Mouse (Mus musculus): ENCODE data around the gene Svop. TPM values are rescaled to one million over a fixed set of nuclear protein-coding genes. Genes with fewer than 3 reads are reported as not detected.

Gene Svop
- polyA plus RNA-seq, 1 experiment from 2014 or later: 102 TPM

DNA sequence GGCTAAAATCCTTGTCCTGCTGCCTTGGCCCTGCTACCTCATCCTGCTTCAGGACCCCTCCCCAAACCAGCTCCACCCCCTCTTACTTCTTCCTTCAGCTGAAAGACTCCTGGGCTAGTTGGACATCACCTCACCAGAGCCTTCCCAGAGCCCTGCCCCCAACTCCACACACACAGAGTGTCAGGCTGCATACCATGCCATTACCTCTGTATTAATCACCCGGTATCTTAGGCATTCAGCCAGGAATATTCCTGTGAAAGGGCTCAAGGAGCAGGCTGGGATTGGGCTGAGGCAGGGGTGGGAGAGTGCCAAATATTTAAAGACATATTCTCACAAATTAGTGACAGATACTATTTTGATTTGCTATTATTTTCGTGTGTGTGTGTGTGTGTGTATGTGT is 94.9 kb downstream of the Svop start:
- no peaks in the 10 kb centered on the region for H3K9me3 ChIP-seq (ENCODE audit: control insufficient read depth, low read length)
- no peak overlapping the region for H3K4me3 ChIP-seq (replicated peaks; ENCODE audit: low read length)
- H3K27me3 ChIP-seq (replicated peaks; ENCODE audit: control insufficient read depth, insufficient read depth, low read length): no peaks in the 10 kb centered on the region
- no peak overlapping the region for H3K27ac ChIP-seq (ENCODE audit: low read length)
- H3K4me1 ChIP-seq (replicated peaks; ENCODE audit: control insufficient read depth, insufficient read depth, low read length): peaks cover 20% of the 10 kb centered on the region
- no peak overlapping the region for H3K9ac ChIP-seq (replicated peaks; ENCODE audit: low read depth, low read length)
- no peaks in the 10 kb centered on the region for H3K36me3 ChIP-seq (ENCODE audit: control insufficient read depth, insufficient read depth)
- no peak overlapping the region for H3K4me2 ChIP-seq (ENCODE audit: low read length)
- no peak for ATAC-seq
- 40% methylated on average over 2 of the region's 2 CpGs for WGBS

GRCm38 (mm10) chr5:113993487-113994465 is 97.6 kb downstream of the Svop start, which contains the start of gene Ssh1:
Gene Ssh1 (minus strand): TSS chr5:113993894.
- peak; percentile 83 for ATAC-seq
- Histone ChIP-seq H3K27ac (ENCODE audit: low read length) (peak within 1 kb of the TSS; percentile 88), H3K4me1 (replicated peaks; ENCODE audit: control insufficient read depth, insufficient read depth, low read length) (peaks cover 34% of the 10 kb centered on the region), H3K36me3 (ENCODE audit: control insufficient read depth, insufficient read depth) (no peaks in the 10 kb centered on the region), H3K9me3 (ENCODE audit: control insufficient read depth, low read length) (no peaks in the 10 kb centered on the region), H3K4me2 (ENCODE audit: low read length) (peak within 1 kb of the TSS; percentile 78), H3K9ac (replicated peaks; ENCODE audit: low read depth, low read length) (peak within 1 kb of the TSS; percentile 92), H3K27me3 (replicated peaks; ENCODE audit: control insufficient read depth, insufficient read depth, low read length) (no peaks in the 10 kb centered on the region), H3K4me3 (replicated peaks; ENCODE audit: low read length) (peak within 1 kb of the TSS; percentile 80)
- 2% methylated on average over 65 of the region's 83 CpGs for WGBS

GRCm38 (mm10) chr5:113993031-113993486 is 98.3 kb downstream of the Svop start:
- WGBS: under 1% methylated on average over 21 of the region's 22 CpGs
- Histone ChIP-seq H3K27me3 (replicated peaks; ENCODE audit: control insufficient read depth, insufficient read depth, low read length) (no peaks in the 10 kb centered on the region), H3K4me1 (replicated peaks; ENCODE audit: control insufficient read depth, insufficient read depth, low read length) (peaks cover 34% of the 10 kb centered on the region), H3K4me3 (replicated peaks; ENCODE audit: low read length) (peak overlapping the region; percentile 80), H3K27ac (ENCODE audit: low read length) (peak overlapping the region; percentile 88), H3K9me3 (ENCODE audit: control insufficient read depth, low read length) (no peaks in the 10 kb centered on the region), H3K9ac (replicated peaks; ENCODE audit: low read depth, low read length) (peak overlapping the region; percentile 92), H3K4me2 (ENCODE audit: low read length) (peak overlapping the region; percentile 78), H3K36me3 (ENCODE audit: control insufficient read depth, insufficient read depth) (no peaks in the 10 kb centered on the region)
- peak; percentile 79; the same call in 1 of the 2 replicates for ATAC-seq

DNA sequence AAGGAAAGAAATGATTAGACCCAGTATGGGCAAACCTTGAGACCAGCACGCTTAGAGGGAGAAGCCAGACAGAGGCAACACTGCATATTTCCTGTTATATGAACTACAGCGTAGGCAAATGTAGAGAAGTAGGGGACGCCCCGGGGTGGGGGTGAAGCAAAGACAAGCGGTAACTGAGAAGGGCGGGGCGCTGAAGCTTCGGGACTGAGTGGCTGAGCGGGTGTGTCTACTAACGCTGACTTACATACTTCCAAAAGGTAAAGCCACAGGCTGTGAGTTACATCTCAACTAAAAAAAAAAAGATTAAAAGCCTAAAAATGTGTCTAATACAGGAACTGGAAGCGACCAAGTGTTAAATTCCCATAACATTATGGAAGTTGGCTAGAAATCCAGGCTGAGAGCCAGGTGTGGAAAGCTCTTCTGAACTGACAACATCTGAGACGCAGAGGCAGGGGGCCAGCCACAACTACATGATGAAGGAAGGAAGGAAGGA is 99.0 kb downstream of the Svop start:
- WGBS: 32% methylated on average over 12 of the region's 12 CpGs
- peak overlapping the region; percentile 78 for H3K4me2 ChIP-seq (ENCODE audit: low read length)
- ATAC-seq: no peak
- no peaks in the 10 kb centered on the region for H3K9me3 ChIP-seq (ENCODE audit: control insufficient read depth, low read length)
- no peaks in the 10 kb centered on the region for H3K36me3 ChIP-seq (ENCODE audit: control insufficient read depth, insufficient read depth)
- peak overlapping the region; percentile 80 for H3K4me3 ChIP-seq (replicated peaks; ENCODE audit: low read length)
- H3K9ac ChIP-seq (replicated peaks; ENCODE audit: low read depth, low read length): peak overlapping the region; percentile 92
- H3K4me1 ChIP-seq (replicated peaks; ENCODE audit: control insufficient read depth, insufficient read depth, low read length): peaks cover 34% of the 10 kb centered on the region
- H3K27ac ChIP-seq (ENCODE audit: low read length): peak overlapping the region; percentile 88
- no peaks in the 10 kb centered on the region for H3K27me3 ChIP-seq (replicated peaks; ENCODE audit: control insufficient read depth, insufficient read depth, low read length)

- H3K36me3 ChIP-seq (ENCODE audit: control insufficient read depth, insufficient read depth): peaks cover 2% of the 10 kb centered on the region; the same call in 1 of the 2 replicates
- H3K9me3 ChIP-seq (ENCODE audit: control insufficient read depth, low read length): no peaks in the 10 kb centered on the region
- no peak overlapping the region for H3K9ac ChIP-seq (replicated peaks; ENCODE audit: low read depth, low read length)
- peak overlapping the region; percentile 78; the same call in 1 of the 2 replicates for H3K4me2 ChIP-seq (ENCODE audit: low read length)
- H3K4me3 ChIP-seq (replicated peaks; ENCODE audit: low read length): no peak overlapping the region
- no peak for ATAC-seq
- no peak overlapping the region for H3K27ac ChIP-seq (ENCODE audit: low read length)
- H3K27me3 ChIP-seq (replicated peaks; ENCODE audit: control insufficient read depth, insufficient read depth, low read length): no peaks in the 10 kb centered on the region
- peaks cover 41% of the 10 kb centered on the region for H3K4me1 ChIP-seq (replicated peaks; ENCODE audit: control insufficient read depth, insufficient read depth, low read length)
- WGBS: 67% methylated on average over 7 of the region's 7 CpGs
These were observed 100.2 kb downstream of the Svop start for GRCm38 (mm10) chr5:113991141-113991540.

DNA sequence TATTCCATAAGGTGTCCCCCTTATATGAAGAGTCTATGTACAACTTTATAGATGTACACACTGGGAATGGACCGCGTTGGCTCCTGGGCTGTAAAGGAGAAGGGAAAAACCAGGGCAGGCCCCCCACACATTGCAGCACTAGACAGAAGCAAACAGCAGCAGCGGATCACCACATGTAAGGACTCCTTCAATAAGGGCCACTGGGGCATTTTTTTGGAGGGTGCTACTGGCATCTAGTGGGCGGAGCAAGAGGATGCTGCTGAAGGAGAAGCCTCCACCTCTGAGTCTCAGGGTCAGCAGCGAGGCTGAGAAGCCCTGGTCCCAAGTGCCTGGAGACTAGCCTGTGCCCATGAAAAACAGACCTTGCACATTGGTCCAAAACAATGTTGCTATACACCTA is 100.8 kb downstream of the Svop start:
- Histone ChIP-seq H3K4me1 (replicated peaks; ENCODE audit: control insufficient read depth, insufficient read depth, low read length) (peaks cover 42% of the 10 kb centered on the region), H3K27ac (ENCODE audit: low read length) (no peak overlapping the region), H3K4me2 (ENCODE audit: low read length) (no peak overlapping the region), H3K27me3 (replicated peaks; ENCODE audit: control insufficient read depth, insufficient read depth, low read length) (no peaks in the 10 kb centered on the region), H3K9me3 (ENCODE audit: control insufficient read depth, low read length) (no peaks in the 10 kb centered on the region), H3K36me3 (ENCODE audit: control insufficient read depth, insufficient read depth) (peaks cover 2% of the 10 kb centered on the region; the same call in 1 of the 2 replicates), H3K9ac (replicated peaks; ENCODE audit: low read depth, low read length) (no peak overlapping the region), H3K4me3 (replicated peaks; ENCODE audit: low read length) (no peak overlapping the region)
- ATAC-seq: no peak
- 91% methylated on average over 5 of the region's 5 CpGs for WGBS

GRCm38 (mm10) chr5:113989437-113990024 is 101.8 kb downstream of the Svop start:
- peaks cover 42% of the 10 kb centered on the region for H3K4me1 ChIP-seq (replicated peaks; ENCODE audit: control insufficient read depth, insufficient read depth, low read length)
- no peak overlapping the region for H3K9ac ChIP-seq (replicated peaks; ENCODE audit: low read depth, low read length)
- no peak for ATAC-seq
- H3K27me3 ChIP-seq (replicated peaks; ENCODE audit: control insufficient read depth, insufficient read depth, low read length): no peaks in the 10 kb centered on the region
- no peaks in the 10 kb centered on the region for H3K9me3 ChIP-seq (ENCODE audit: control insufficient read depth, low read length)
- no peak overlapping the region for H3K4me3 ChIP-seq (replicated peaks; ENCODE audit: low read length)
- H3K36me3 ChIP-seq (ENCODE audit: control insufficient read depth, insufficient read depth): peaks cover 2% of the 10 kb centered on the region; the same call in 1 of the 2 replicates
- H3K27ac ChIP-seq (ENCODE audit: low read length): no peak overlapping the region
- 87% methylated on average over 20 of the region's 20 CpGs for WGBS
- no peak overlapping the region for H3K4me2 ChIP-seq (ENCODE audit: low read length)

GRCm38 (mm10) chr5:113986182-113986961 is 105.0 kb downstream of the Svop start:
- WGBS: 59% methylated on average over 9 of the region's 9 CpGs
- Histone ChIP-seq H3K9ac (replicated peaks; ENCODE audit: low read depth, low read length) (no peak overlapping the region), H3K4me1 (replicated peaks; ENCODE audit: control insufficient read depth, insufficient read depth, low read length) (peaks cover 22% of the 10 kb centered on the region), H3K27ac (ENCODE audit: low read length) (no peak overlapping the region), H3K4me2 (ENCODE audit: low read length) (no peak overlapping the region), H3K27me3 (replicated peaks; ENCODE audit: control insufficient read depth, insufficient read depth, low read length) (no peaks in the 10 kb centered on the region), H3K4me3 (replicated peaks; ENCODE audit: low read length) (no peak overlapping the region), H3K36me3 (ENCODE audit: control insufficient read depth, insufficient read depth) (peaks cover 2% of the 10 kb centered on the region; the same call in 1 of the 2 replicates), H3K9me3 (ENCODE audit: control insufficient read depth, low read length) (no peaks in the 10 kb centered on the region)
- no peak for ATAC-seq

All from forebrain, embryonic 16.5 days (tissue).